Mouse (Mus musculus) MN1 (cell line): ENCODE data around the gene Akap13.
A peak's percentile ranks its signal among the peaks of the same experiment; 100 is the strongest.
"Not testable (repeated sequence)": the region's sequence is repeated elsewhere in the genome, so short reads cannot be mapped to it uniquely, and the experiment has no call there.

Source experiments
- DNase-seq: peaks from one replicate; pipeline ENCODE4 v3.0.0-alpha.2; 2016; ENCODE audit warnings: low spot score

The Akap13 gene

DNA sequence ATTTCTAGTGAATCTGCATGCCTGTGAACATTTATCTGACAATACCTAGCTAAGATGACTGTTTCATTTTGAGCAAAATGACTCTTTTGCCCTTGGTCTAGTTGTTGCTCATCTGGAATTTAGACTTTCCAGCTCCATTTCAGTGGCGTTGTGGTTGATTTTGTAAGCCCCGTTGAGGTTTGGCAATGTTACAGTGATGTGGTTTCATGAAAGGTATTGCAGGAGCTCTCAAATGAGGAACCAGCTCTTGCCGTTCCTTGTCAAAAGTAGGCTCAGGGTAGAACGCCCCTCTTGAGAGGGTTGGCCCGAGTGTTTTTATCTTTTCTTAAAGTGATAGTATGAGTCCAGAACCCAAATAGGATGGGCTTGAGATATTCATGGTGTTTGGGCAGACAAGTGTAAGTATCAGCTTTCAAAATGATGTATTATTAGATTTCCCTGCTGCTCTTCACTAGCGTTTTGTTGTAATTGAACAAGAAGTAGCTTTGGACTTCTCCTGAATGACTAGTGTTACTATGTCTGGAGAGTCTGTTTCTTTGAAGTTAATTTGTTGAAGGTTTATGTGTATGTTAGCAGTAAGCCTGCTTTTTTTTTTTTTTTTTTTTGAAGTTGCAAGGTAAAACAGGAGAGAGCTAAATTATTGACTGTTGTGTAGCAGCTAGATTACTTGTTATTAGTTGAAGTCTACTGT, 140.9 kb downstream of the Akap13 start:
- DNase-seq = no peak

DNA sequence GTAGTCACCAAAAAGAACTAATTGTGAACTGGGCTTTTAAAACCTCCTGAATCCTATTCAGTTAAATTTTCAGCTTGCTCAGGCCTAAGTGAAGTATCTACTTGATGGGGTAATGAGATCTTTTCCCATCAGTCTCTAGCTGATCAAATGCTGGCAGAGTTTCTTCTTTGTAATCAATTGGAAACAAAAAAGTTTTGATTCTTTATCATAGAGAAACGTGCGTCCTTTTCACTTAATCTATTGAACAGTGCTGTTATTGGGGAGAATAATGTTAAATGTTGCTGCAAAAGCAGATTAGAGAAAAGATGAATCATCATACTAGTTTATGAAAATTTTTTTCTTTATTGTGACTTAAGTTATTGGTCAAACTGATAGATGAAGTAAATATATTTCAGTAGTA, 142.5 kb downstream of the Akap13 start:
- DNase-seq = no peak

DNA sequence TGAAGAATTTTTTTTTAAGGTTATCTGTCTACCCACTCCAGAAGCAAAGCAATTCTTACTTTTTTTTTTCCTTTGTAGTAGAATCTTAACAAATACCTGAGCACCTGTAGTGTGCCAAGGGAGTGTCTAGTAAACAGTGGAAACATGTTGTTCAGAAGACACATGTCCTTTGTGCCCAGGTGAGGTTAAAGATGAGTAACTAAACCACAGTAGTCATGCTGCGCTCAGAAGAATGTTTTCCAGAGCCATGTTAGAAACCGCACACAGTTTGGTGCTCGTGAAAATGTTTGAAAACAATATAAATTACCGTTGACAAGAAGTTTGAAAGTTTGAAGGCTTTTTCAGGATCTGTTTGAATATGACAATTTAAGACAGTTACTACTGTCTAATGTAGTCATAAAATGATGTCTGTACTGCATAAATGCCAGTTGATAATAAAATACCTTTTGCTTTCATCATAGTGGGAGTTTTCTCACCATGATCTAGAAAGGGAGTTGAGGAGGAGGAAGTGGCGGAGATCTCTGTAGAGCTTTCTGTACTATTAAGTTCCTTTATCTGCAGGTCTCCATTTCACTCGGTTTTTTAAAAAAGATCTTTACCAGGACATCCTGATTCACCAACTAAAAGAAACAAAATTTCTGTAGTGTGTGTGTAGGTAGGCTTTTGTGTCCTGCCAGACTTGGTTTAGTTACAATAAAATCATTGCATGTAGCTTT, 145.2 kb downstream of the Akap13 start:
- DNase-seq = no peak

DNA sequence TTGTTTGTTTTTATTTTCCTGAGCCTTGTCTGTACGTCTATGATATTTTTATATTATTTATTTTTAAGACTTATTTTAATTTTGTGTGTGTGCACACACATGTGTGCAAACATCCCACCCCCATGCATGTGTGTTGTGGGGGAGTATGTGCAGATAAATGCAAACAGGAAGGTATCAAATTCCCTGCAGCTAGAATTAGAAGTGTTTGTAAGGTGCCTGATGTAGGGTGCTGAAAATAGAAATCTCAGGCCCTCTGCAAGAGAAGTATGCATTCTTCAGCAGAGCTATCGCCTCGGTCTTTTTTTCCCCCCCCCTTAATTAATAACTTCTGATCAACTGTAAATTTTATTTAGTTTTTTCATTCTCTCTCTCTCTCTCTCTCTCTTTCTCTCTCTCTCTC, 151.9 kb downstream of the Akap13 start:
- DNase-seq = no peak

DNA sequence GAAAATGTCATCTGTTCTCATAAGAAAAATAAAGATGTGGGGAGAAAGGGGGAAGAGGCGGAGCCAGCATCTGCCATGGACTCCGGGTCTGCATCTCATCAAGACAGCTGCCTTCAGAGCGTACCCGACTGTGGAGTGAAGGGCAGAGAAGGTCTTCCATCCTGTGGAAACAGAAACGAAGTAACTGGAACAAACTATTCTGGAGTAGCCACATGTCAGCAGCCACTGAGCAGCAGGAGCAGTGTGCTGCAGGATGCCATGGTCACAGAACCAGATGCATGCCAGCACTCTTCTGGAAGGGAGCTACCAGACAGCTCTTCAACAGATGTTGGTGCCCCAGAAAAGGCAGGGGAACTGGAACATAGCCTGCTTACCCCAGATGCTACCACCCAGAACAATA, 153.4 kb downstream of the Akap13 start:
- no peak for DNase-seq

DNA sequence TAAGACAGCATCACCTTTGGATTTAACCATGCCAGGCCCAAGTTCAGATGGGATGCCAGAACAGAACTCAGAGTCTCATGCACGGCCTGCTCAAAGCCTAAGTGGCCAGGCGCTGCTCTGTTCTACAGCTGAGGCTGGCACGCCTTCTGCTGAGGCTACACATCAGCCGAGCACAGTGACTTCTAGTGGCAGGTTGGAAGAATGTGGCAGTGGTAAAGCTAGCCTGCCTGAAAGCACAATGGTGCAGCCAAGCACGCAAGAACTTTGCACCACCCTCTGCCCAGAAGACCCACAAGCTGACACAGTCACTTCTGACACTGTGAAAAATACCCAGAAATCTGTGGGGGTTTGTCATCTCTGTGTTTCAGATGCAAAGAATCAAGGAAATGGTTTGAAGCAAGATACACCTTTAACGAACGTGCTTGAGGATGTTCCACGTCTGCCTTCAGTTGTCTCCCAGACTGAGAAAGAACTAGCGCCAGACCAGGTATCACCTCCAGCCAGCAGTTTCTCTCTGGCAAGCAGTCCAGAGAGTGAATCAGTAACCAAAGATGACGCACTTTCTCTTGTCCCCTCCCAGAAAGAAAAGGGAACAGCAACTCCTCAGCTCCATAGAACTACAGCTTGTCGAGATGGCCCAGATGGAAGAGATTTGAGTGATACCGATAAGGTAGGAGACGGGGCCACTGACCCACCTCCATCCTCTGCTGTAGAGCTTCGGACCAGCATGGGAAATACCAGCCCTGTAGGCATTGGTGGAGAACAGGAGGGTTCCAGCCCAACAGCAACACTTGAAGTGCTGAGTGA, 154.3 kb downstream of the Akap13 start:
- no peak for DNase-seq

DNA sequence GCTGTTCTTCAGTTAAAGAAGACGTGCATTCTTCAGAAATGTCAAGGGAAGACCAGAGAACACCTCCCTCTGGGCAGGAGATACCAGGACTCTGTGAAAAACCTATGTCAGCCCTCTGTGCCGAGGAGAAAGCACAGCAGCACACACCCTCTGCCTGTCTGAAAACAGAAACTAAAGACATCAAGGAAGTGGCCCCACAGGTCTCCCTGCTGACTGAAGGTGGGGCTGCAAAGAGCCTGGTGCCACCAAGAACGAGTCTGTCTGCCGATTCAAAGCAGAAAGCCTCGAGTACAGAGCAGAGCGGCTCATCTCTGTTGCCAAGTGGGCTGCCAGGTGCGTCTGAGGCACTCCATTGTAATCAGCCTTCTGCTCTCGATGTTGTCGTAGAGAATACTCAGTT, 155.1 kb downstream of the Akap13 start:
- DNase-seq = no peak

DNA sequence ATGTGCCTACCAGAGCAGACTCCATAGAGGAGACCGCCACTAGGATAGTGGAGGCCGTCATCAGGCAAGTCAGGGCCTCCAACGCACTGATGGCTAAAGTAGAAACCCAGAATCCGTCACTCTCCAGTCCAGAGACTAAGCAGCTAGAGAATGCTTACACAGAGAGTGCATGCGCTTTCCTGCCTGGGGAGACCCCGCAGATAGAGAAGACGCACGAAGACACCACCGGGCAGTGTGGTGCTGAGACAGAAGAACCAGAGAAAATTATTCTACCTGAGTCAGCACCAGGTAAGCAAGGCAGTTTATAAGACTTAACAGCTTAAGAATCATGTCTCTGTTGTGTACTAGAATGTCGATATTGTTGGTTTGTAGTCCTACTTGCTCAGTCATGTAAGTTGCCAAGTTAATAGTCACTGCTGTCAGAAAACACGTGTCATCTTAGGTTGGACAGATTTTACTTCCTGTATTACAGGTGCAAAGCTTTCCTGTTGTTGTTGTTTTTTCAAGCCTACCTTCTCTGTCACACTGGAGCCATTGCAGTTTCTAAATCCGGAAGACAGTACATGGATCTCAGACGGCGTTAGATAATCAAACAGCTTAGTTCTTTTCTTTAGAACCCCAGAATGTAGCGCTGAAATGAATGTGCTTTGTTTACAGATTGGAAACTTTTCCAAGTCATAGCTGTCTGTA, 156.1 kb downstream of the Akap13 start:
- DNase-seq = no peak

DNA sequence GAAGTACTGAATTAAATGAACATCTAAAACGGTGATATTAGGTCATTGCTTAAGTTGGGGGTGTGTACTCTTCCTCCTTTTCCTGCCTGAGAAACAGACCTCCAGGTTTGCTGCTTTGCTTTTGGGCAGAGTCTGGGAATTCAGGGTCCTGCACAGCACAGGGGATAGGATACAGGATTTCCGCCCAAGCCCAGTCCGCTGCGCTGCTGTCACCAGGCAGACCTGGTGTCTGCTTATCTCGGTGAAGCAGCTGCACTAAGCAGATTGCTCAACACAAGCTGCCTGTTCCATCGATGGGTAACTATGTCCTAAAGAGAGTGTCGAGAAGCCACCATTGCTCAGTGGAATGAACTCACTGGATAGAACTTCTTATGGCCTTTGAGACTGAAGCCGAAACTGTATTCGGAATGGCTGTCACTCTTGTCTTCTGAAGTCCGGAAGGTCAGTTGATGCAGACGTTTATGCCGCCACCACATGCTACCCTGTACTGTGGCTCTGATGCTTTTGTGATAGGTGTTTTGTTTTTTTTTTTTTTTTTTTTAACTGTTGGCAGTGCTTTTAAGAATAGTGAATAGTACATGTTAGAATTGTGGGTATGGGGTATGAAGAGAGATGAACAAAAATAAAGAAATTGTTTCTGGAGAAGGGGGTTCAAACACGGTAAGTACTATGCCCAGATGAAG, 156.8 kb downstream of the Akap13 start:
- peak; percentile 51 for DNase-seq

DNA sequence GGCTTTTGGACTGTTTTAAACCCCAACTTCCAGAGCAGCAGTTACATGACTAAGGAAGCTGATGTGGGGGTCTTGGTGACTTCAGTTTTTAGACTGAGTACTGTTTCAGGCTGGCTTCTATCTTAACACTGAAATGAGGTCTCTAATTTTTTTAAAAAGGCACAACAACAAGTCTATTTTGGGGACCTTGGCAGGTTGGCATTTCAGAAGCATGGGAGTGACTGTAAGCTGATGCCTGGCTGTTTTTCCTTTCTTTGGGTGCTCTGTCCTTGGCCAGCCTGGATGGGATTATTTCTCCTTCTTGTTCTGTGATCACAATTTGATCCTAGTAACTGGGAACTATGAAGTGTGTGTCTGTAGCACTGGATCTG, 157.3 kb downstream of the Akap13 start:
- no peak for DNase-seq

DNA sequence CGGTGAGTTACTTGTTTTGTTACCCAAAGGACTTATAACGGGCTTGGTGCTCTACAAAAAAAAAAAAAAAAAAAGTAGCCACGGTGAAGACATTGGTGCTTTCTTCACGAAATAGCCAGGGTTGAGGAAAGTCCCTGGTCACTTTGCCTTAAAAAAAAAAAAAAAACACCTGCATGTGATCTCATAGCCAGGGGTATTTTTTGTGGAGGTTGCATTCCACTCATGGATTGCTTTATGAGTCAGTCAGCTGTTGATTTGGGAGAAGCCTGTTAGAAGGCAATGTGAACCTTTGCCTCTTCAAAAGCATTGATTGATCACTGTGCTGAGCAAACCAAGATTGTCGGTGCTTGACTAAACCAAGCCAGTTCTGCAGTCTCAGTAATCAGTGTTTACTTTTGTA, 157.9 kb downstream of the Akap13 start:
- DNase-seq = no peak

DNA sequence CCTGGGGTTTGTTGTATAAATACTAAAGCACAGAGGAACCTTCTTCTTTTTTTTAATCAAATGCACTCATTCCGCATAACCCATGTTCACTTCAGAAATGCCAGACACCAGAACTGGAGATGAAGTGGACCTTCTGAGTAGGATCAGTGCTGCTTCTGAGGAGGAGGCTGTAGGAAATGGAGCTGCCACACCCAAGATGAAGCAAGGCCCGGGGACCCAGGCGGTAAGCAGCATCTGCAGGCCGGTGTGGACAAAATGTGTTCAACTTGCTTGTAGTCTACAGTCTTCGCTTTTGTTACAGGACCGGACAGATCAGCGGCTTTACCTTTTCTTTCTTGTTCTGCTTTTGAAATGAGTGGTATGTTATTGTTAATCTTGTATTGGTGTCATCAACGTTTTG, 159.5 kb downstream of the Akap13 start:
- DNase-seq = no peak

DNA sequence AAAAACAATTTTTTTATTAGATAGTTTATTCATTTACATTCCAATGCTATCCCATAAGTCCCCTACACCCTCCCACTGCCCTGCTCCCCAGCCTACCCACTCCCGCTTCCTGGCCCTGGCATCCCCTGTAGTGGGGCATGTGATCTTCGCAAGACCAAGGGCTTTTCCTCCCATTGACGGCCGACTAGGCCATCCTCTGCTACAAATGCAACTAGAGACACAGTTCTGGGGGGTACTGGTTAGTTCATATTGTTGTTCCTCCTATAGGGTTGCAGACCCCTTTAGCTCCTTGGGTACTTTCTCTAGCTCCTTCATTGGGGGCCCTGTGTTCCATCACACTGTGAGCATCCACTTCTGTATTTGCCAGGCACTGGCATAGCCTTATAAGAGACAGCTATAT, 161.9 kb downstream of the Akap13 start:
- DNase-seq = not testable (repeated sequence)

DNA sequence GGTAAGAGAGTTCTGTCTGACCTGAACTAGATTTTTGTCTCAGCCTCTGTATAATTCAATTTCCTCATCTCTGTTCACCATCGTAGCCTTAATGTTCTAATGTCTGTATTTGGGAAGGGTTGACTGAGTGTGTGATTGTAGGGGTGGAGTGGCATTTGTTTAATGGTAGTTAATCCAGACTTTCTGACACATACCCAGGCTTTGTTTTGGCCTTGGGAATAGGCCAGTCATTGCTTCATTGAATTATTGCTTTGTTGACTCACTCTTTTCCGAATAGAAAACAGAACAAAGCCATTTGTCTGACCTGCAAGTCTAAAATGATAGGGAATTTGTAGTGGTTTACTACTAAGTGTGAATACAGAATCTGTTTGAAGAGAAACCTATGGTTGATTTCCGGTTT, 163.4 kb downstream of the Akap13 start:
- peak; percentile 64 for DNase-seq

DNA sequence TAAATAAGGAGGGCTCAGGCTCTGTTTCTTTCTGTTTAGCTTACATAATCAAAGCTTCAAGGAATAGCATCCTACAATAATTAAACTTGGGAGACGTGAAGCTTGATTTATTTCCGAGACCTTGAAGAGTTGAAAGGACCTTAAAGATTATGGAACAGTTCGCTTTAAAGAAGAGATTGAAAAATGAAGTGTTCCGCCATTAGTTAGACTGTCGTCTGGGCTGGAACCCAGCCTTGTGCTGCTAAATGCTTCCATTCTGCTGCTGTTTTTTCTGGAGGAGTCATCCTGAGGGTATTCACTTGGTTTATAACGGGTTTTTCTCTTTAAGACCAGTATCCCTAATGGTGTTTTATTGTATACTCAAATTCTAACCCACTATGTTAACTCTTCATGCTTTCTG, 164.5 kb downstream of the Akap13 start:
- no peak for DNase-seq

DNA sequence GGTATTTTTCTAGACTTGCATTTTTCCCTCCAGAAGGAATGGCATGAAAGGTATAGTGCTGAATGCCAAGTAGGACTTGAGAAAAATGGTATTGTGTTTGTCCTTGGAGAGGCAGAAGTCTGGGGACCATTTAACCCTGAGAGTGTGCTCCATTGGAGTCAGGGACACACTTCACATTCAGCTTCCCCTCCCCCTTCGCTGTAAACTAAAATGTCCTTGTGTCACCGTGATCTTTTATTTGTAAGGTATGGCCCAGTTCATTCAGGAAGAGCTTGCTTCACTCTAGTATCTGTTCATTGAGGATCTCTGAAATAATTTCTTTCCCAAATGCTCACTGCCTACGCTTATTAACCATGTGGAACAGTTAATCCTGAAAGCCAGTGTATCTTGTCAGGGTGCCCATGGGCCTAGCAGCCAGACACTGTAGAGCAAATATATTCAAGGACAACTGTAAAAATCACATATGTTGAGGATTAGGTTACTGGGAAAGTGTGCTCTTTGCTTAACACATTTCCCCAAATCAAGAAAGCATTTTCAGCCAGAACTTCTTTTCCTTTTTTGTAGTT, 165.1 kb downstream of the Akap13 start:
- no peak for DNase-seq

DNA sequence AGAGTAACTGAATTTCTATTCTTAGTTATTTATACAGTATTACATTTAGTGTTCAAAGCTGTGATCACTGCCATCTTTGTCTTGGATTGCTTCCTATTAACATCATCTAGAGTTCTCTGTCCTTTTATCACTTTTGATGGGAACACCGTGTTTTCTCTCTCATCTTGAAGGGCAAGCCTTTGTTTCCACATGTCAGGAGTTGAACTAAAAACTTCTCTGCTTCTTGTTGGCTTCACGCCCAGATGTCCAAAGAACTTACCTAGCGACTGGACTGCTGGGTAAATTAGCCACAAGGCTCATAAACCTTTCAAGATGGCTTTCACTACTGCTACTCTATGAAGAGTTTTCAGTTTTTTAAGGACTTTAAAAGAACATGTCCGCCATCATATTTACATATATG, 165.6 kb downstream of the Akap13 start:
- no peak for DNase-seq

DNA sequence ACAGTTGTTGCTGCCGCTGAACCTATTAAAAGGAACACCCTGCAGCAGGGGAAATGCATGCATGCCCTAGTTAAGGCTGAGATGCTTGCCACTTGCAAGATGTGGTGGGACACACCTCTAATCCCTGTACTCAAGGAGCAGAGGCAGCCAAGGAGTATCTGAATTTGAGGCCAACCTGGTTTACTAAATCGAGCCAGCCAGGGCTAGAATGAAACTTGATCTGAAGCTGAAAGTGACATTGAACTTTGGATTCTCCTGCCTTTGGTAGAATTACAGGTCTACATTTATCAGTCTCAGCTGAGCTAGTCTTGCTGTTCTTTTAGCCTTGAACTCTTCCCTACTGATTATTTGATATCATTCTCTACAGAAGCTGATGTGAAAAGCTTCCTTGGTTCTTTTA, 172.5 kb downstream of the Akap13 start:
- no peak for DNase-seq

DNA sequence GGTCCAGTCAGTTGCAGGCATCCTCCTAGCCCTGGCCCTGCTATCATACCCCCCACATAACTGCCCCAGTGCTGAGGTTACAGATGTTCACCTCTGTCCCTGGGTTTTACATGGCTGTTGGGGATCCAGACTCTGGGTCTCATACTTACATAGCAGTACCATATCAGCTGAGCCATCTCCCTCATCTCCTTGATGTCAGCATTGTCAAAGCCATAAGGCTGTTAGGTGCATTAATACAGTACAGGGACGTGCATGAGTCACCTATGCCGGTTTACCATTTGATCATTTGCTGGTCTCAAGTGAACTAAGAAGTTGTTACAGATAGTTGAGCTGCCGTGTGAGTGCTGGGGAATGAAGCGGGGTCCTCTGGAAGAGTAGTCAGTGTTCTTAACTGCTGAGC, 174.3 kb downstream of the Akap13 start:
- no peak for DNase-seq

DNA sequence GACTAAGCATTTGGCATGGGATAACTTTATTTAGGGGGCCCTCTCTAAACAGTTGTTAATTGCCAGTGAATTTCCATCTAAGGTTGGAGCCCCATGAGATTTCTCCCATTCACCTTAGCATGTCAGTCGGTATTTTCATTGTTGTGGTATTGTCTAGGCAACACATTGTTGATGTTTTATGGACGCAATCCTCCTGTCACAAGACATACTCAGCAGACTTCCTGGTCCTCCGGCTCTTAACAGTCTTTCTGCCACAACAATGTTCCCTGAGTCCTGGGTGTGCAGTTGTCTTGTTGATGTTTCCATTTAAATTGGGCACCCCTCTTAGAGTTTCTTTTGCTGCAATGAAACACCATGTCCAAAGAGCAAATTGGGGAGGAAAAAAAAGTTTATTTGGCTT, 177.6 kb downstream of the Akap13 start:
- DNase-seq = no peak

DNA sequence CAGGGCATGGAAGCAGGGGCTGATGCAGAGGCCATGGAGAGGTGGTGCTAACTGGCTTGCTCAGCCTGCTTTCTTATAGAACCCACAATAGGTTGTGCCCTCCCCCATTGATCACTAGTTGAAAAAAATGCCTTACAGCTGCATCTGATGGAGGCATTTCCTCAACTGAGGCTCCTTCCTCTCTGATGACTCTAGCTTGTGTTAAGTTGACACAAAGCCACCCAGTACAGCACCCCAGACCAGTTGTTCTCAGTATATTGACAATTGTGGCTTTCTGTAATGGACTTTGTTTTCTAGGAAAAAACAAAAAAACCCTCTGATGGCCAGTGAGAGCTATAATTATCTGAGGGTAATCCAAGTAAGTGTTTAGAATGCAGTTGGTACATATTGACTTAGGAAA, 178.1 kb downstream of the Akap13 start:
- DNase-seq = no peak
